Mouse (Mus musculus): ENCODE results near the gene Iqch. TPM values are rescaled to one million over a fixed set of nuclear protein-coding genes. Genes with fewer than 3 reads are reported as not detected.

Gene Iqch
- total and polyA plus RNA-seq, 3 experiments, result 0.06 TPM; not detected in 2

DNA sequence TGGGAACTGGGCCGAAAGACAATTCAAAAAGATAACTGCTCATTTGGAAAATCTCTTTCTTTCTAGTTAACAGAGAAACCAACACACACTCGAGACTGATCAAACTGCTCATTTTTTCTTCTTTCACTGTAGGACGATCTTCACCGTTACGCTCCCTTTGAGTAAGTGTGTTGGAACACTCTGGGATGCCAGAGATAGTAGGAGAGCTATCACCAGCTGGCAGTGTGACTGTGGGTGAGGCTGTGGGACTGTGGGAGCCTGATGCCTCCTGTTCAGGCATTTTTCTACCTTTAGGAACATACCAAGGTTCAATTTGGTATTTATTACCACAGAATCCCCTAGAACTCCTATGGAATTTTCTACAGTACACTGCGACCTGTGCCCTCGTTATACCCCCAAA is 206.7 kb downstream of the Iqch start:
- 66% methylated on average over 7 of the region's 7 CpGs for WGBS
- no peak overlapping the region for H3K9ac ChIP-seq (ENCODE audit: low read depth, low read length)
- H3K79me2 ChIP-seq (replicated peaks; ENCODE audit: control insufficient read depth, insufficient read depth, low read length), result no peaks in the 10 kb centered on the region
- no peaks in the 10 kb centered on the region for H3K27me3 ChIP-seq (ENCODE audit: control insufficient read depth, insufficient read depth, low read length)
- no peak for TF ChIP-seq EP300 (IDR thresholded peaks at IDR 0.05; ENCODE audit: insufficient read depth, low read depth, low read length)
- no peak for TF ChIP-seq POLR2A (IDR thresholded peaks at IDR 0.05; ENCODE audit: insufficient read depth, low read depth, low read length)
- TF ChIP-seq CTCF (IDR thresholded peaks at IDR 0.05), result no peak
- H3K36me3 ChIP-seq (ENCODE audit: control insufficient read depth, insufficient read depth, low read length), result peaks cover 10% of the 10 kb centered on the region
- DNase-seq, result no peak
- peaks cover 6% of the 10 kb centered on the region for H3K4me1 ChIP-seq (ENCODE audit: control insufficient read depth, insufficient read depth, low read length)
- no peak overlapping the region for H3K27ac ChIP-seq
- H3K4me3 ChIP-seq, result no peak overlapping the region
- intact Hi-C loops (cut with DNase I), result loop anchor here (5.0 to 10.0 kb wide), 2 partner anchors 209 to 263 kb away; partner anchors contain the start of genes Aagab and Iqch

DNA sequence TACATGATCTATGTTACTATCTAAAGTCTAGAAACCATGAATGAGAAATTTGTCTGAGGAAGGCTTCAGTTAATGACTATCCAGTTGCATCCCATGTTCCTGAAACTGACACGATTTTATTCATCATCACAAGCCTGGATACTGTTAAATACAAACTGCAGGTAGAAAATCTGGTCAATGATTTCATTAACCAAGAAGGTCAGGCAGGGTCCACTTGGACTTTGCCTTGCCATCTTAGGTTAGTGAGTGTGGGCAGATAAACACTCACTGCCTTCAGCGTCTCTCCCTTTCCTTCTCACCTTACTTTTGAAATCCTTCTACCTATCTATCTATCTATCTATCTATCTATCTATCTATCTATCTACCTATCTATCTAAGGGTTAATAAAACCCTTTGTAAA is 211.0 kb downstream of the Iqch start:
- no peak overlapping the region for H3K9ac ChIP-seq (ENCODE audit: low read depth, low read length)
- no peaks in the 10 kb centered on the region for H3K79me2 ChIP-seq (replicated peaks; ENCODE audit: control insufficient read depth, insufficient read depth, low read length)
- H3K27ac ChIP-seq, result no peak overlapping the region
- 74% methylated on average over 2 of the region's 2 CpGs for WGBS
- no peak for DNase-seq
- H3K4me1 ChIP-seq (ENCODE audit: control insufficient read depth, insufficient read depth, low read length), result peaks cover 2% of the 10 kb centered on the region
- peaks cover 5% of the 10 kb centered on the region for H3K36me3 ChIP-seq (ENCODE audit: control insufficient read depth, insufficient read depth, low read length)
- no peak overlapping the region for H3K4me3 ChIP-seq
- TF ChIP-seq CTCF (IDR thresholded peaks at IDR 0.05), result no peak
- no peak for TF ChIP-seq POLR2A (IDR thresholded peaks at IDR 0.05; ENCODE audit: insufficient read depth, low read depth, low read length)
- TF ChIP-seq EP300 (IDR thresholded peaks at IDR 0.05; ENCODE audit: insufficient read depth, low read depth, low read length), result no peak
- intact Hi-C loops (cut with DNase I), result loop anchor here (10.0 kb wide), 1 partner anchor 213 kb away; the partner anchor contains the start of genes Aagab and Iqch
- H3K27me3 ChIP-seq (ENCODE audit: control insufficient read depth, insufficient read depth, low read length), result no peaks in the 10 kb centered on the region

DNA sequence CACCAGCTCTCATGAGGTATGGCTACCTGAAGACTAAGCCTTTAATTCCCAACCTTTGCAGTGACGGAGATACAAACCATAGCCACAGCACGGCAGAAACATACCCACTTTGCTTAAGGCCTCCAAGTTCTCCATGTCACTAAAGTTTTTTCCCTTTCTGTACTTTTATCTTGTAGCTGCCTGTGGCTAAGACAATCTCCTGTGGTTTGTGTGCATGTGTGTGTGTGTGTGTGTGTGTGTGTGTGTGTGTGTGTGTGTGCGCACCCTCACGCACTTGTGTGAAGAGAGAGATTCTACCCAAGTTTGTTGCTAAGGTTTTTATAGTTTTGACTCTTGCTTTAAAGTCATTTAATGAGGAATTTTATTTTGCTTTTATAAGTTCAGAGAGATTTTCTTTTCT is 219.5 kb downstream of the Iqch start:
- H3K27me3 ChIP-seq (ENCODE audit: control insufficient read depth, insufficient read depth, low read length), result no peaks in the 10 kb centered on the region
- H3K4me3 ChIP-seq, result no peak overlapping the region
- H3K79me2 ChIP-seq (replicated peaks; ENCODE audit: control insufficient read depth, insufficient read depth, low read length), result no peaks in the 10 kb centered on the region
- TF ChIP-seq EP300 (IDR thresholded peaks at IDR 0.05; ENCODE audit: insufficient read depth, low read depth, low read length), result no peak
- TF ChIP-seq POLR2A (IDR thresholded peaks at IDR 0.05; ENCODE audit: insufficient read depth, low read depth, low read length), result no peak
- TF ChIP-seq CTCF (IDR thresholded peaks at IDR 0.05), result no peak
- H3K27ac ChIP-seq, result no peak overlapping the region
- no peaks in the 10 kb centered on the region; the same call in 1 of the 2 replicates for H3K36me3 ChIP-seq (ENCODE audit: control insufficient read depth, insufficient read depth, low read length)
- 96% methylated on average over 4 of the region's 4 CpGs for WGBS
- no peak overlapping the region for H3K9ac ChIP-seq (ENCODE audit: low read depth, low read length)
- intact Hi-C loops (cut with DNase I), result no loop called here
- no peaks in the 10 kb centered on the region; the same call in 1 of the 2 replicates for H3K4me1 ChIP-seq (ENCODE audit: control insufficient read depth, insufficient read depth, low read length)
- no peak for DNase-seq

DNA sequence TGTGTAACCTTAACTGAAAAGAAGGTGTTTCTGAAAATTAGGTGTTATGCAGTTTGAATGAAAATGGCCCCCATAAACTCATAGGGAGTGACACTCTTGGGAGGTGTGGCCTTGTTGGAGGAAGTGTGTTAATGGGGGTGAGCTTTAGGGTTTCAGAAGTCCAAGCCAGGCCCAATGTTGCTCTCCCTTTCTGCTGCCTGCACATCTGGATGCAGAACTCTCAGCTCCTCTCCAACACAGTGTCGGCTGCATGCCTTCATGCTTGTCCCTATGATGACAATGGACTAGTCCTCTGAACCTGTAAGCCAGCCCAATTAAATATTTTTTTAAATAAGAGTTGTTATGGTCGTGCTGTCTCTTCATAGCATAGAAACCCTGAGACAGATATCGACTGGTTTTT is 222.0 kb downstream of the Iqch start:
- no peak overlapping the region for H3K4me3 ChIP-seq
- peaks cover 1% of the 10 kb centered on the region; the same call in 1 of the 2 replicates for H3K4me1 ChIP-seq (ENCODE audit: control insufficient read depth, insufficient read depth, low read length)
- H3K27me3 ChIP-seq (ENCODE audit: control insufficient read depth, insufficient read depth, low read length), result no peaks in the 10 kb centered on the region
- TF ChIP-seq POLR2A (IDR thresholded peaks at IDR 0.05; ENCODE audit: insufficient read depth, low read depth, low read length) (no peak), CTCF (IDR thresholded peaks at IDR 0.05) (no peak), EP300 (IDR thresholded peaks at IDR 0.05; ENCODE audit: insufficient read depth, low read depth, low read length) (no peak)
- no peak overlapping the region for H3K9ac ChIP-seq (ENCODE audit: low read depth, low read length)
- DNase-seq, result no peak
- H3K79me2 ChIP-seq (replicated peaks; ENCODE audit: control insufficient read depth, insufficient read depth, low read length), result no peaks in the 10 kb centered on the region
- intact Hi-C loops (cut with DNase I), result no loop called here
- 82% methylated on average over 3 of the region's 3 CpGs for WGBS
- H3K36me3 ChIP-seq (ENCODE audit: control insufficient read depth, insufficient read depth, low read length), result no peaks in the 10 kb centered on the region; the same call in 1 of the 2 replicates
- no peak overlapping the region for H3K27ac ChIP-seq

DNA sequence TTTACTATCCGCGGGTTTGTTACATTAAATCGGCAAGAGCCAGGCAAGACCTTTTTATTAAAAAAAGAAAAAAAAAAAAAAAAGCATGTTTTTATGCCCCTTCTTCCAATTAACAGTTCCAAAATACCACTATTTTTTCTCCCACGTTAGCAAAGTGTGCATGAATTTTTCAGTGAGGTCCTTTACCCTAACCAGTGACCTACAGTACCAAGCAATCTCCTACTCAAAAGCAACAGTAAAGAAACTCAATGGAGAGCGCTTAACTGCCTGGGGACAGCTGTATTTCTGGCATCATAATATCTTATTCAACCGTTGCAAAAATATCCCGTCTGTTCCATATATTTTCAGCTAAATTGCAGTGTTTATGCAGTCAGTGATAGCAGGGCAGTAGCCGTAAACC is 224.1 kb downstream of the Iqch start:
- peak overlapping the region; percentile 97 for H3K9ac ChIP-seq (ENCODE audit: low read depth, low read length)
- H3K27ac ChIP-seq, result peak overlapping the region; percentile 91
- peaks cover 1% of the 10 kb centered on the region; the same call in 1 of the 2 replicates for H3K4me1 ChIP-seq (ENCODE audit: control insufficient read depth, insufficient read depth, low read length)
- no peaks in the 10 kb centered on the region for H3K27me3 ChIP-seq (ENCODE audit: control insufficient read depth, insufficient read depth, low read length)
- intact Hi-C loops (cut with DNase I), result loop anchor here (10.0 kb wide), 1 partner anchor 533 kb away; no protein-coding TSS in a partner anchor
- no peak for DNase-seq
- peak overlapping the region; percentile 64 for H3K4me3 ChIP-seq
- no peak for TF ChIP-seq POLR2A (IDR thresholded peaks at IDR 0.05; ENCODE audit: insufficient read depth, low read depth, low read length)
- no peaks in the 10 kb centered on the region; the same call in 1 of the 2 replicates for H3K36me3 ChIP-seq (ENCODE audit: control insufficient read depth, insufficient read depth, low read length)
- 12% methylated on average over 8 of the region's 8 CpGs for WGBS
- H3K79me2 ChIP-seq (replicated peaks; ENCODE audit: control insufficient read depth, insufficient read depth, low read length), result no peaks in the 10 kb centered on the region

DNA sequence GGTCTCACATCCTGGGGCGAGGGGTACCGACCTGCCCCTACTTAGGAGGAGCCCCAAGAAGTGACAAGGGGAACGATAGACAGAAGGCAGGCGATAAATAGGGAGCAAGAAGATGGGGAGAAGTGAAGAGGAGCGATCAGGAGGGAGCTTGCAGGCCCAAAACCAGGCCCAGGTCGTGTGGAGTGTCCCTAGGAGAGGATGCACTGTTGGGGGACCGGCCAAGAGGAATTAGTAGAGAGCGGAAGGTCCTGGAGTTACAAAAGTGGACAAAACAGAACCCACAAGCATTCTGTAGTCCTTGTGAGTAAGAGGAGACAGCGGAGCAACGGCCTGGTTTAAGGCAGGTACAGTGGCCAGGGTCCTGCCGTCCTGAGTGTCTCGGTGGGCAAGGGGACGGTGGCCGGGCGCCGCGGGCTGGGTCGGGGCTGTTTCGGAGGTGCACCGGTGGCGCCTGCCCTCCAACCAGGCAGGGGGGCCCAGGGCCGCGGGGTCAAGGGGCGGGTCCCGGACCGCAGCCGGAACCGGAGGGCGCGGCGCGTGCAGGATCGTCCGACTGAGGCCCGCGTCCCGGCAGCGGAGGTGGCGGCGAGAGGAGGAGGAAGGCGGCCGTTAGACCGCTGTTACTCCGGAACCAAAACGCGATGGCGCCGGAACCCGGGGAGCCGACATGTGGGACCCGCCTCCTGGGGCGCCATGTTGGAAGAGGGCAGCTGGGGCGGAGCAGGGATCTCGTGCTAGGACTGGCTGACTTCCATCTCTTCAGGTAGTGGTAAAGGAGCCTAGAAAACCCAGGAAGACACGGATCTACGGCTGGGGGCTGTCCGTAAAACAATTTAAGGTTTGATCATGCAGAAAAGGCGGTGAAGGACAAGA is 224.8 kb downstream of the Iqch start, which contains the start of gene Map2k5:
TSS of gene Map2k5 (minus strand) at position 633 of the 873 bp plus-strand sequence.
- Histone ChIP-seq H3K27me3 (ENCODE audit: control insufficient read depth, insufficient read depth, low read length) (no peaks in the 10 kb centered on the region), H3K79me2 (replicated peaks; ENCODE audit: control insufficient read depth, insufficient read depth, low read length) (no peaks in the 10 kb centered on the region), H3K9ac (ENCODE audit: low read depth, low read length) (peak within 1 kb of the TSS; percentile 97), H3K27ac (peak within 1 kb of the TSS; percentile 91), H3K36me3 (ENCODE audit: control insufficient read depth, insufficient read depth, low read length) (no peaks in the 10 kb centered on the region; the same call in 1 of the 2 replicates), H3K4me3 (peak within 1 kb of the TSS; percentile 64), H3K4me1 (ENCODE audit: control insufficient read depth, insufficient read depth, low read length) (peaks cover 3% of the 10 kb centered on the region; the same call in 1 of the 2 replicates)
- intact Hi-C loops (cut with DNase I), result loop anchor here (1.0 to 10.0 kb wide), 2 partner anchors 22 to 533 kb away; partner anchors contain the start of gene 2300009A05Rik
- DNase-seq, result peak; percentile 93 to 94
- TF ChIP-seq EP300 (IDR thresholded peaks at IDR 0.05; ENCODE audit: insufficient read depth, low read depth, low read length), result peak; percentile 23; the same call in 1 of the 2 replicates
- TF ChIP-seq POLR2A (IDR thresholded peaks at IDR 0.05; ENCODE audit: insufficient read depth, low read depth, low read length), result peak; percentile 70
- no peak for TF ChIP-seq CTCF (IDR thresholded peaks at IDR 0.05)
- 2% methylated on average over 58 of the region's 58 CpGs for WGBS

Data from heart, adult 2 months (tissue).